Mouse (Mus musculus): ENCODE results near the gene Bace1. TPM values are rescaled to one million over a fixed set of nuclear protein-coding genes. Genes with fewer than 3 reads are reported as not detected.

Bace1 gene
- 41.2 and 42.7 TPM in 2 replicates for polyA plus RNA-seq (2012; rRNA removed)

GRCm38 (mm10) chr9:45838434-45839138 lies at the start of gene Bace1:
Bace1 (plus strand) TSS chr9:45838580.

GRCm38 (mm10) chr9:45828291-45828963 lies 10.0 kb upstream of the Bace1 start, which contains the start of gene Cep164:
Cep164 (minus strand) TSS chr9:45828691.

GRCm38 (mm10) chr9:45906355-45907077 lies 68.1 kb downstream of the Bace1 start, which contains the start of the genes Pcsk7 and Rnf214:
Pcsk7 (plus strand) TSS chr9:45906497.
Rnf214 (minus strand) TSS chr9:45906911.

Other genes with a start within 250 kb of the Bace1 start
- 18.2 and 20.6 TPM in 2 replicates for gene Cep164, start 9.9 kb upstream of the Bace1 start, polyA plus RNA-seq (2012; rRNA removed)
- 36.3 and 38.8 TPM in 2 replicates for gene Pcsk7, start 67.9 kb downstream of the Bace1 start, polyA plus RNA-seq (2012; rRNA removed)
- 51.3 and 52.4 TPM in 2 replicates for gene Rnf214, start 68.3 kb downstream of the Bace1 start, polyA plus RNA-seq (2012; rRNA removed)
- gene Tagln, start 97.5 kb downstream of the Bace1 start, polyA plus RNA-seq (2012; rRNA removed) = 8.0 and 9.2 TPM in 2 replicates
- gene Sidt2, start 116.7 kb downstream of the Bace1 start, polyA plus RNA-seq (2012; rRNA removed) = 79.1 and 108 TPM in 2 replicates
- gene Pafah1b2, start 174.1 kb downstream of the Bace1 start, polyA plus RNA-seq (2012; rRNA removed) = 137 and 138 TPM in 2 replicates
- gene Sik3, start 174.2 kb downstream of the Bace1 start, polyA plus RNA-seq (2012; rRNA removed) = 13.9 and 15.5 TPM in 2 replicates